Mouse (Mus musculus): ENCODE data around the gene Tekt5. TPM values are rescaled to one million over a fixed set of nuclear protein-coding genes. Genes with fewer than 3 reads are reported as not detected.

The Tekt5 gene
- polyA plus RNA-seq, 1 experiment from 2014 or later: 2.7 TPM

DNA sequence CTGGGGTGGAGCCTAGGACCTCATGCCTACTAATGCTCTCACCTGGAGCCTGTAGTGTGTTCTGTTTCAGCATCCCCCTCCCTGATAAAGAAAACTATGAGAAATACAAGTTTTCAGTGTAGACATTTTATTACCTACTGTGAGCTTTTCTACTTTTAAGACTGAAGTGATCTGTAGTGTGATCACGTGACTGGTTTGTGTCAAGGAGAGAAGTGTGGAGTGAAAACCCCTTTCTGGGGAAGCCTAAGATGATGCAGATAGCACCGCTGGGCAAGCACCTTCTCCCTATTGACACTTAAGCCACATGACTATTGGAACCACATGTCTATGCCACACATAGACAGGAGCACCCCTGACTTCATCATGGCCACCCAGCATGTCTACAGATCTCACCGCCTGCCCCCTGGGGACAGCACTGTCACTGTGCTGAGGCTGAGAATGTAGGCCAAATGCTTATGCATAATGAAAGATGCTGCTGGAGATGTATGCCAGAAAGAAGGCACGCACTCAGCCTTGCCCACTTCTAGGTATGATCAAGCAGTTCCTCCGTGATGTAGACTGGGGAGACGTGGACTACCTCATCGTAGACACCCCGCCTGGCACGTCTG, 25.3 kb upstream of the Tekt5 start:
- WGBS: 95% methylated on average over 9 of the region's 9 CpGs
- Histone ChIP-seq H3K27me3 (replicated peaks; ENCODE audit: control insufficient read depth, insufficient read depth, low read length) (no peaks in the 10 kb centered on the region), H3K4me1 (ENCODE audit: control insufficient read depth, insufficient read depth, low read length) (no peaks in the 10 kb centered on the region), H3K9me3 (replicated peaks; ENCODE audit: control insufficient read depth, low read length) (no peaks in the 10 kb centered on the region), H3K4me3 (ENCODE audit: low read depth, low read length) (no peak overlapping the region), H3K27ac (ENCODE audit: low read depth, low read length) (no peak overlapping the region), H3K4me2 (ENCODE audit: low read length) (no peak overlapping the region), H3K9ac (ENCODE audit: low read length) (no peak overlapping the region), H3K36me3 (ENCODE audit: control insufficient read depth, insufficient read depth, low read length) (peaks cover 93% of the 10 kb centered on the region)
- DNase-seq (ENCODE audit: low spot score) (no peak), ATAC-seq (no peak)

GRCm38 (mm10) chr16:10417723-10418259, 22.5 kb upstream of the Tekt5 start:
- Histone ChIP-seq H3K4me1 (ENCODE audit: control insufficient read depth, insufficient read depth, low read length) (no peaks in the 10 kb centered on the region), H3K27ac (ENCODE audit: low read depth, low read length) (no peak overlapping the region), H3K9ac (ENCODE audit: low read length) (no peak overlapping the region), H3K36me3 (ENCODE audit: control insufficient read depth, insufficient read depth, low read length) (peaks cover 85% of the 10 kb centered on the region), H3K4me3 (ENCODE audit: low read depth, low read length) (no peak overlapping the region), H3K27me3 (replicated peaks; ENCODE audit: control insufficient read depth, insufficient read depth, low read length) (no peaks in the 10 kb centered on the region), H3K9me3 (replicated peaks; ENCODE audit: control insufficient read depth, low read length) (no peaks in the 10 kb centered on the region), H3K4me2 (ENCODE audit: low read length) (no peak overlapping the region)
- WGBS: 93% methylated on average over 9 of the region's 9 CpGs
- no peak for ATAC-seq
- no peak for DNase-seq (ENCODE audit: low spot score)

DNA sequence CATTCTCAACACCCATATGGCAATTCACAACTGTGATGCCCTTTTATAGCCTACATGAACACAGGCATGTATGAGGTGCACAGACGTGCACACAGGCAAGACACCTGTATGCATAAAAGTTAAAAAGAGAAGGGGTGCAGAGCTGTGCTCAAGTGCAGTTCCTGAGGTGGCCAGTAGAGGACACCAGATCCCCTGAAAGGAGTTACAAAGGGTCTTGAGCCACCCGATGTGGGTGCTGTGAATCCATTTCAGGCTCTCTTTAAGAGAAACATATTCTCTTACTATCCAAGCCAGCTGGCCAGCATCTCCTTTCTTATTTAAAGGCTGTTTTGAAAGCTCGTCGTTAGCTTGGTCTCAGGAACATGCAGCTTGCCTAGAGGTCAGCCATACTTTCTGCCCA, 21.6 kb upstream of the Tekt5 start:
- 96% methylated on average over 4 of the region's 4 CpGs for WGBS
- Histone ChIP-seq H3K4me2 (ENCODE audit: low read length) (no peak overlapping the region), H3K9me3 (replicated peaks; ENCODE audit: control insufficient read depth, low read length) (no peaks in the 10 kb centered on the region), H3K4me3 (ENCODE audit: low read depth, low read length) (no peak overlapping the region), H3K4me1 (ENCODE audit: control insufficient read depth, insufficient read depth, low read length) (peaks cover 5% of the 10 kb centered on the region; the same call in 1 of the 2 replicates), H3K27me3 (replicated peaks; ENCODE audit: control insufficient read depth, insufficient read depth, low read length) (no peaks in the 10 kb centered on the region), H3K27ac (ENCODE audit: low read depth, low read length) (no peak overlapping the region), H3K36me3 (ENCODE audit: control insufficient read depth, insufficient read depth, low read length) (peaks cover 76% of the 10 kb centered on the region), H3K9ac (ENCODE audit: low read length) (no peak overlapping the region)
- DNase-seq (ENCODE audit: low spot score) (no peak), ATAC-seq (no peak)

GRCm38 (mm10) chr16:10415976-10416375, 20.7 kb upstream of the Tekt5 start:
- no peak for DNase-seq (ENCODE audit: low spot score)
- peaks cover 67% of the 10 kb centered on the region for H3K36me3 ChIP-seq (ENCODE audit: control insufficient read depth, insufficient read depth, low read length)
- no peak overlapping the region for H3K4me2 ChIP-seq (ENCODE audit: low read length)
- H3K27me3 ChIP-seq (replicated peaks; ENCODE audit: control insufficient read depth, insufficient read depth, low read length): no peaks in the 10 kb centered on the region
- no peak overlapping the region for H3K4me3 ChIP-seq (ENCODE audit: low read depth, low read length)
- no peak overlapping the region for H3K9ac ChIP-seq (ENCODE audit: low read length)
- H3K4me1 ChIP-seq (ENCODE audit: control insufficient read depth, insufficient read depth, low read length): peaks cover 8% of the 10 kb centered on the region; the same call in 1 of the 2 replicates
- WGBS: 76% methylated on average over 6 of the region's 6 CpGs
- H3K27ac ChIP-seq (ENCODE audit: low read depth, low read length): no peak overlapping the region
- no peaks in the 10 kb centered on the region for H3K9me3 ChIP-seq (replicated peaks; ENCODE audit: control insufficient read depth, low read length)
- ATAC-seq: no peak

DNA sequence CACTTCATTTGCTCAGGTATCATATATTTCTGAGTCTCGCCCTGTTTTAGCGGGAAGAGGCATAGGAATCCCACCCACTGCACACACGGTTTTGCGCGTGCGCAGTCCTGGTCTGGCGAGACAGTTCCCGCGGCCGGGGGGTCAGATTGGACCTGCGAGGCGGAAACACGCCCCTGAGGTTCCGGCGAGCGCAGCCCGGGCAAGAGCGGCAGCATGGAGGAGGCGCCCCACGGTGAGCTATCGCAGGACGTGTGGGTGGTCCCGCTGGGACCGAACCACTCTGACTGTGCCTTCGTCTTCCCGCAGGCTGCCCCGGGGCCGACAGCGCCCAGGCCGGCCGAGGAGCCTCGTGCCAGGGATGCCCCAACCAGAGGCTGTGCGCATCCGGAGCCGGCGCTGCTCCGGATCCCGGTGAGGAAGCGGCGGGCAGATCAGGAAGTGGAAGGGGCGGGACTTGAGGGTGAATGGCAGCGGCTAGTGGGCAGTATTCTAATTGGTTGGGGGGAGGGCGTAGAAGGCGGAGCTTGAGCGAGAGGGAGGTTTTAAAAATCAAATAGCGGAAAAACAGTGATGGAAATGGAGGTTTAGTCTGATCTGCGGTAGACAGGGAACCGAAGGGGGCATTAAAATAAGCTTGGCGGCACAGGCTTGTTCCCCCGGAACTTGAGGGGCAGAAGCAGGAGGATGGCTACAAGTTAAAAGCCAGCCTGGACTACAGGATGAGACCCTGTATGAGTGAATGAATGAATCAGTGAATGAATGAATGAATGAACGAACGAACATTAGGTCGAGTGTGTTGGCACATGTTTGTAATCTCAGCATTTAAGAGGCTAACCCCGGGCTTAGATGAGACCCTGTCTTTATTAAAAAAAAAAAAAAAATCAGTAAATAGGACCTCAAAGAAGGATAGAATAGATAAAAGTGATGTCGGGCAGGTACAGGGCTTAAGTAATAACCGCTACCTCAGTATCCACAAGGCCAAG, 16.8 kb upstream of the Tekt5 start, which contains the start of gene Nubp1:
Gene Nubp1 (plus strand): TSS at position 185 of the 983 bp plus-strand sequence.
- Histone ChIP-seq H3K27ac (ENCODE audit: low read depth, low read length) (peak within 1 kb of the TSS; percentile 93), H3K36me3 (ENCODE audit: control insufficient read depth, insufficient read depth, low read length) (peaks cover 29% of the 10 kb centered on the region), H3K9ac (ENCODE audit: low read length) (peak within 1 kb of the TSS; percentile 76), H3K4me1 (ENCODE audit: control insufficient read depth, insufficient read depth, low read length) (peaks cover 8% of the 10 kb centered on the region; the same call in 1 of the 2 replicates), H3K9me3 (replicated peaks; ENCODE audit: control insufficient read depth, low read length) (no peaks in the 10 kb centered on the region), H3K4me3 (ENCODE audit: low read depth, low read length) (peak within 1 kb of the TSS; percentile 64), H3K4me2 (ENCODE audit: low read length) (peak within 1 kb of the TSS; percentile 66), H3K27me3 (replicated peaks; ENCODE audit: control insufficient read depth, insufficient read depth, low read length) (no peaks in the 10 kb centered on the region)
- ATAC-seq (peak; percentile 98), DNase-seq (ENCODE audit: low spot score) (peak; percentile 97)
- WGBS: 4% methylated on average over 56 of the region's 56 CpGs

- Histone ChIP-seq H3K36me3 (ENCODE audit: control insufficient read depth, insufficient read depth, low read length) (no peaks in the 10 kb centered on the region), H3K27me3 (replicated peaks; ENCODE audit: control insufficient read depth, insufficient read depth, low read length) (0 out of 2 replicates have a peak, but pooled peaks cover 4% of the 10 kb centered on the region), H3K9ac (ENCODE audit: low read length) (no peak overlapping the region), H3K4me2 (ENCODE audit: low read length) (no peak overlapping the region), H3K4me1 (ENCODE audit: control insufficient read depth, insufficient read depth, low read length) (no peaks in the 10 kb centered on the region), H3K27ac (ENCODE audit: low read depth, low read length) (no peak overlapping the region), H3K9me3 (replicated peaks; ENCODE audit: control insufficient read depth, low read length) (no peaks in the 10 kb centered on the region), H3K4me3 (ENCODE audit: low read depth, low read length) (no peak overlapping the region)
- 36% methylated on average over 7 of the region's 7 CpGs for WGBS
- DNase-seq (ENCODE audit: low spot score) (peak; percentile 81), ATAC-seq (peak; percentile 65)
Measured at GRCm38 (mm10) chr16:10399160-10399559, 3.9 kb upstream of the Tekt5 start.

- Histone ChIP-seq H3K27me3 (replicated peaks; ENCODE audit: control insufficient read depth, insufficient read depth, low read length) (0 out of 2 replicates have a peak, but pooled peaks cover 4% of the 10 kb centered on the region), H3K9me3 (replicated peaks; ENCODE audit: control insufficient read depth, low read length) (no peaks in the 10 kb centered on the region), H3K4me2 (ENCODE audit: low read length) (no peak overlapping the region), H3K4me3 (ENCODE audit: low read depth, low read length) (no peak overlapping the region), H3K9ac (ENCODE audit: low read length) (no peak overlapping the region), H3K27ac (ENCODE audit: low read depth, low read length) (no peak overlapping the region), H3K4me1 (ENCODE audit: control insufficient read depth, insufficient read depth, low read length) (no peaks in the 10 kb centered on the region), H3K36me3 (ENCODE audit: control insufficient read depth, insufficient read depth, low read length) (no peaks in the 10 kb centered on the region)
- DNase-seq (ENCODE audit: low spot score) (no peak), ATAC-seq (peak; percentile 29; the same call in 1 of the 2 replicates)
- WGBS: 75% methylated on average over 5 of the region's 5 CpGs
Measured at GRCm38 (mm10) chr16:10398755-10399154, 3.5 kb upstream of the Tekt5 start.

- H3K9me3 ChIP-seq (replicated peaks; ENCODE audit: control insufficient read depth, low read length): no peaks in the 10 kb centered on the region
- 0 out of 2 replicates have a peak, but pooled peaks cover 4% of the 10 kb centered on the region for H3K27me3 ChIP-seq (replicated peaks; ENCODE audit: control insufficient read depth, insufficient read depth, low read length)
- no peak overlapping the region for H3K4me2 ChIP-seq (ENCODE audit: low read length)
- H3K4me3 ChIP-seq (ENCODE audit: low read depth, low read length): no peak overlapping the region
- H3K27ac ChIP-seq (ENCODE audit: low read depth, low read length): no peak overlapping the region
- no peak for DNase-seq (ENCODE audit: low spot score)
- H3K36me3 ChIP-seq (ENCODE audit: control insufficient read depth, insufficient read depth, low read length): no peaks in the 10 kb centered on the region
- no peak for ATAC-seq
- 83% methylated on average over 9 of the region's 9 CpGs for WGBS
- no peak overlapping the region for H3K9ac ChIP-seq (ENCODE audit: low read length)
- H3K4me1 ChIP-seq (ENCODE audit: control insufficient read depth, insufficient read depth, low read length): no peaks in the 10 kb centered on the region
Measured at GRCm38 (mm10) chr16:10392587-10392986, 2.7 kb downstream of the Tekt5 start.

Data from forebrain, embryonic 14.5 days (tissue).